Mouse (Mus musculus) urinary bladder, adult 18-20 months (tissue): ENCODE data around the gene Sh2d4b.

Experiments
- DNase-seq, 2 experiments: peaks; one replicate each; pipeline ENCODE4 v3.0.0; 2022; ENCODE audit warnings: low spot score in 2 of 2, mixed read lengths in 2 of 2

The Sh2d4b gene

DNA sequence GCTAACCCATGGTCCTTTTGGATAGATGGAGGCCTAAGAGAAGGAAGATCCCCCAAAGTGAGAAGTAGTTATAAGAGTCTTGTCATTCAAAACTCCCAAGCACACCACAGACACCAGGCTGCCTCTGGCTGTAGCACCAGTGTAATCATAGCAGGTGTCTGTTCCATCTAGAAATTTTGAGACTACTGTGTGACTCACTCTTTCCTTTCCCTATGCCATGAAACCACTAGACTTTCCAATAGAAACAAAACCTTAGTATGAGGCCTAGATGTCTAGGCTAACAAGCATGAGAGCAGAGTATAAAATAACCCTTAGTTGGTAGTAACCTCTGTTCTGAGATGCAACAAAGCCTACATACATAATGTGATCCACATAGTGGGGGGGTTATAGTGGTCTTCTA is 55.7 kb downstream of the Sh2d4b start:
- DNase-seq = no peak

GRCm38 (mm10) chr14:40830505-40830904 is 62.6 kb downstream of the Sh2d4b start:
- DNase-seq = no peak

DNA sequence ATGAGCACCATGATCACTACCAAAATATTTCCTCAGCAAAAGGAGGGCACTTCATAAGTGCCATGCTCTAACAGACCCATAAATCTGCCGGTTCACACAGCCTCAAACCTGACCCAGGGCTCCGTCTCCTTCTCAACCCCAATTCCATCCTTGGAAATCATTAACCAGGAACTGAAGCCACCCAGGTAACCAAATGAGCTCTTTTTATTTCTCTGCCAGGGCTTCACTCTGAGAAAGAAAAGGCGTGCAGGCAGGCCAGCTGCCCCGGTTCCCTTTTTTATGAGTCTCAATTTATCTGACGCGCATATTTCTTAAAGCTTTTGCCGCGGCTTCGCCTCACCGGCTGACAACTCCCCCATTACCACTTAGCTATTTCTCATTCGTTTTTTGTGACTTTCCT is 63.0 kb downstream of the Sh2d4b start:
- DNase-seq = no peak

DNA sequence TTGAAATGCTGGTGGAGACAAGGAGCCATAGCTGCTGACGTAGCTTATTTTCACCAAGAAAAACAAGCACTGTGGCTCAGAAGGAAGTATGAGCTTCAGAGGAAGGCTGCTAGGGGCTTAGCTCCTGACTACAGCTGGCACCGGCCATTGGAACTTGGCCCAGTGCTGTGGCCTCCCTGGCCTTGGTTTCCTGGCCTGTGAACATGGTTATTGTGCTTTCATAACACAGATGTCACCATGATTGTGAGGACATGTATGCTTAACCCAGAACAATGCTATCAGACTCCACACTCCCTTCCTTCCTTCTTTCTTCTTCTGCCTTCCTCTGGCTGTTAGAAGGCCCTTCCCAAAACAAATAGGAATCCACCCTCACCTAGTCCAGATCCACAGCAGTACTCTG is 75.0 kb downstream of the Sh2d4b start:
- no peak for DNase-seq

- no peak for DNase-seq
Measured at GRCm38 (mm10) chr14:40816715-40817114, 76.4 kb downstream of the Sh2d4b start.

DNA sequence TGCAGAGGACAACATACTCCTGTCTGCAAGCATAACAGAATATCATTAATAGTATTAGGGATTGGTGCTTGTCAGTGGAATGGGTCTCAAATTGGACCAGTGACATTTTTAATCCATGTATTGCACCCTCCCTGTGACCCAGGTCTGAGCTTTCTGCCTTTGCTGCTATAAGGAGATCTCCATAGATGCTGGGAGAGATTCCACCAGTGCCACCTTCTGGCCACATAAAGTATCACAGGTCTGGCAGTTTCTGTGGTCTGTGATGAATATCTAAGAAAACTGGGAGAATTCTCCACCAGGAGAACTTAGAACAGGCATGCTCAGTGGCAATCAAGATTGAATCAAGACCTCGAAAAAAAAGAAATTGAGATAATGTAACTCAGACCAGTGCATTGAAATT is 101.5 kb downstream of the Sh2d4b start:
- peak in 1 of 2 experiments; percentile 5 for DNase-seq

- no peak for DNase-seq
Measured at GRCm38 (mm10) chr14:40789110-40789509, 104.0 kb downstream of the Sh2d4b start.

- DNase-seq = no peak
Measured at GRCm38 (mm10) chr14:40769097-40770090, 123.7 kb downstream of the Sh2d4b start.
